Mouse (Mus musculus) urinary bladder, adult 2 months (tissue): Measurements from ENCODE around the gene Trim14. TPM values are rescaled to one million over a fixed set of nuclear protein-coding genes. Genes with fewer than 3 reads are reported as not detected.
"Not testable (repeated sequence)": the region's sequence is repeated elsewhere in the genome, so short reads cannot be mapped to it uniquely, and the experiment has no call there.

Source experiments
- DNase-seq: peaks from one replicate; pipeline ENCODE4 v3.0.0; 2022; ENCODE audit warnings: low spot score
- polyA plus RNA-seq: library from polyadenylated mRNA; depleted of rRNA; stranded (reverse); fragments of >200 nt; gene quantifications from 2 replicates; pipeline ENCODE4 v1.2.3, GENCODE M21; 2012; rRNA removed

Gene Trim14
- 5.0 and 5.7 TPM in 2 replicates for polyA plus RNA-seq

DNA sequence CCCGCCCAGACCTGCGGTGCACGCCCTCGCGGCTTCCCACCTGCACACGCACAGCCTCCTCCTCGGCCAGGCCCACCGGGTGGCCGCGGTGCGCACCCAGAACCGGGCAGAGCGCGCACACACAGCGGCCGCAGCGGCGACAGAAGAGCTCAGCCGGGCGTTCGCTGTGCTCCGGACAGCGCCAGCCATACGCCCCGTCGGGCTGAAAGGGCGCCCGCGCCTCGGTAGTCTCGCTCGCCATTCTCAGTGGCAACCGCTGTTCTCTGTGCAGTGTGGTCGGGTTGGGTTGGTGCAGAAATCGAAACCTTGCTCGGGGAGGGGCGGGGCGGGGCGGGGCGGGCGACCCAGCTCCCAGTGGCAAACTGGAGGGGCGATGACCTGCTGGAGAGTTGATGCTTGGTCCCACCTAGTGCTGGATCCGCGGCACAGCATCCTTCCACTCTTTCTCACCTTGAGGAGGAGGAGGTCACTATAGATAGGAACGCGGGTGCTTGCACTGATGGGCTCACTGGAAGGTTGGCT lies at the start of gene Trim14:
Gene Trim14, minus strand, starts transcription at position 302 of the 522 bp plus-strand sequence.
- peak; percentile 39 for DNase-seq

- DNase-seq = peak; percentile 13
Measured at GRCm38 (mm10) chr4:46585041-46585810, 49.3 kb upstream of the Trim14 start.

DNA sequence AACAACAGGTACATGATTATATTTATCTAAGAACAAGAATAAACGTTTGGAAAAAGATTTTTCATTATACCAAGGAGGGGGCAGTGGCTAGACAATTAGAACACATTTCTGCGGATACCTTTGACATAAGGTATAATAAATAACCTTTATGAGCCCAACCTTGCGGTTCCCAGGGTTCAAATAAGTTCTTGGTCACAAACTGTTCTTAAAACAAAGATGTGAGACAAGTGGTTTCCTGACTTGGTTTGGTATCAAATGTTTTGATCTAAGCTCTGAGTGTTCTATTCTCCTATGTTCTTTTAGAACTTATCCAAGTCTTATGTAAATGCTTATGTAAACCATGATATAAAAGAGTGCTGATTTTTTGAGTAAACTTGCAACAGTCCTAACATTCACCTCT lies 48.6 kb upstream of the Trim14 start:
- DNase-seq = not testable (repeated sequence)

- DNase-seq = not testable (repeated sequence)
Measured at GRCm38 (mm10) chr4:46584084-46584483, 48.1 kb upstream of the Trim14 start.

GRCm38 (mm10) chr4:46582024-46582423 lies 46.1 kb upstream of the Trim14 start:
- DNase-seq = not testable (repeated sequence)

DNA sequence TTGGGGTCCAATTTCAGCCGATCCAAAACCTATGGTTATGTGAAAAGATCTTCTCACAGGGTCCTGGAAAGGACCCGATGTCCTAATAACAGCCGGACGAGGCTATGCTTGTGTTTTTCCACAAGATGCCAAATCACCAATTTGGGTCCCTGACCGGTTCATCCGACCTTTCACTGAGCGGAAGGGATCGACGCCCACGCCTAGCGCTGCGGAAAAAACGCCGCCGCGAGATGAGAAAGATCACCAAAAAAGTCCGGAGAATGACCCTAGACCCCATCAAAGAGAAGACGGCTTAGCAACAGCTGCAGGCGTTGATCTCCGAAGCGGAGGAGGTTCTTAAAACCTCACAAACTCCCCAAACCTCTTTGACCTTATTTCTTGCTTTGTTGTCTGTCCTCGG lies 45.6 kb upstream of the Trim14 start:
- not testable (repeated sequence) for DNase-seq

GRCm38 (mm10) chr4:46580799-46581243 lies 44.9 kb upstream of the Trim14 start:
- not testable (repeated sequence) for DNase-seq

DNA sequence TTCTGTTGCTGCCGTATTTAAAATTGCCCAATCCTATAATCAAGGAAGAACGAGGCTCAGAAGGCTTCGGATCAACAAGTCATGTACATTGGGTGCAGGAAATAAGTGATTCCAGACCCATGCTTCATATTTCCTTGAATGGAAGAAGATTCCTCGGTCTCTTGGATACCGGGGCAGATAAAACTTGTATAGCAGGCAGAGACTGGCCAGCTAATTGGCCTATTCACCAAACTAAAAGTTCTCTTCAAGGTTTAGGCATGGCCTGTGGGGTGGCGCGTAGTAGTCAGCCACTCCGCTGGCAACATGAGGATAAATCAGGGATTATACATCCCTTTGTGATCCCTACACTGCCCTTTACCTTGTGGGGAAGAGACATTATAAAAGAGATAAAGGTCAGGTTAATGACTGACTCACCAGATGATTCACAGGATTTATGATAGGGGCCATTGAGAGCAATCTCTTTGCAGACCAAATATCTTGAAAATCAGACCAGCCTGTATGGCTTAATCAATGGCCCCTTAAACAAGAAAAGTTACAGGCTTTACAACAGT lies 42.9 kb upstream of the Trim14 start:
- not testable (repeated sequence) for DNase-seq

DNA sequence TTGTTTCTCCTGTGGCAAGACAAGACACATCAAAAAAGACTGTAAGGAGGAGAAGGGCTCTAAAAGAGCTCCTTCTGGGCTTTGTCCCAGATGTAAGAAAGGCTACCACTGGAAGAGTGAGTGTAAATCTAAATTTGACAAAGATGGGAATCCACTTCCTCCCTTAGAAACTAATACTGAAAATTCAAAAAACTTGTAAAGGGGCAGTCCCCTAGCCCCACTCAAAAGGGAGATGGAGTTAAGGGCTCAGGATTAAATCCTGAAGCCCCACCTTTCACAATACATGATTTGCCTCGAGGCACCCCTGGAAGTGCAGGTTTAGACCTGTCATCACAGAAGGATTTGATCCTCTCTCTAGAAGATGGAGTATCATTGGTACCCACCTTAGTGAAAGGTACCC lies 42.3 kb upstream of the Trim14 start:
- DNase-seq = no peak

DNA sequence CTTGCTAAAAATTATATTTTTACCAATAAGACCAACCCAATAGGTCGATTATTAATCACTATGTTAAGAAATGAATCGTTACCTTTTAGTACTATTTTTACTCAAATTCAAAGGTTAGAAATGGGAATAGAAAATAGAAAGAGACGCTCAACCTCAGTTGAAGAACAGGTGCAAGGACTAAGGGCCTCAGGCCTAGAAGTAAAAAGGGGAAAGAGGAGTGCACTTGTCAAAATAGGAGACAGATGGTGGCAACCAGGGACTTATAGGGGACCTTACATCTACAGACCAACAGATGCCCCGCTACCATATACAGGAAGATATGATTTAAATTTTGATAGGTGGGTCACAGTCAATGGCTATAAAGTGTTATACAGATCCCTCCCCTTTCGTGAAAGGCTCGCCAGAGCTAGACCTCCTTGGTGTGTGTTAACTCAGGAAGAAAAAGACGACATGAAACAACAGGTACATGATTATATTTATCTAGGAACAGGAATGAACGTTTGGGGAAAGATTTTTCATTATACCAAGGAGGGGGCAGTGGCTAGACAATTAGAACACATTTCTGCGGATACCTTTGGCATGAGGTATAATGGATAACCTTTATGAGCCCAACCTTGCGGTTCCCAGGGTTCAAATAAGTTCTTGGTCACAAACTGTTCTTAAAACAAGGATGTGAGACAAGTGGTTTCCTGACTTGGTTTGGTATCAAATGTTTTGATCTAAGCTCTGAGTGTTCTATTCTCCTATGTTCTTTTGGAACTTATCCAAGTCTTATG lies 39.8 kb upstream of the Trim14 start:
- not testable (repeated sequence) for DNase-seq

DNA sequence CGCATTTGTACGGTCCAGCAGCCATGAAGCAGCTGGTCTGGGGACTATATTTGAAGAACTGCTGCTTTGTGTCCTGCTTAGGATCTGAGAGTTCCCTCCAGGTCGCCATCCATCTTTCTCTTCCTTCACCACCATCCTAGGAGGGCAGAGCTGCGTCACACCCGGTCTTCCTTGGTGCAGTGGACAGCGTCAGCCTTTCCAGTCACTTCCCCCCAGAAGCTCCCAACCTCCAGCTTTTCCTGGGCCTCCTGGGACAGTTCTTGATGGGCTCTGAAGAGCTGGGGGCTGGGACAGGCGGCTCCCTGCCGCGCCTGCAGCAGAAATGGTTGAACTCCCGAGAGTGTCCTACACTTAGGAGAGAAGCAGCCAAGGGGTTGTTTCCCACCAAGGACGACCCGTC lies 38.9 kb upstream of the Trim14 start:
- peak; percentile 11 for DNase-seq

- DNase-seq = peak; percentile 13
Measured at GRCm38 (mm10) chr4:46574024-46574753, 38.2 kb upstream of the Trim14 start.

DNA sequence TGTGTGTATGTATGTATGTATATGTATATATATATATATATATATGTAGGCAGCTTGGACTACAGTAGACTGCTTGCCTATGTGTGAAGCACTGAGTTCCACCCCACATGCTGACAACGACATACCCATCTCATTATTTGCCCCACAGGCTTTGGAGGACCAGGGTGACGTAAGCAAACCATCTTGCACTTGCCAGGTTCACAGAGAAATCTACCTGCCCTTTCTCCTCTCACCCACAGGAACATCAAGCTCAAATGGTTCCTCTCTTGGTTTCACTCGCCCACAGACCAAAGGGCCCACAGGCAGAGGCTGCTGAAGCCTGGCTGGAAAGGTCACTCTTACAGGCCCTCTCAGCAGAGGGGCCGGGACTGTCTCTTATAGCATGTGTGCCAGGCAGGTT lies 36.7 kb upstream of the Trim14 start:
- DNase-seq = peak; percentile 16

DNA sequence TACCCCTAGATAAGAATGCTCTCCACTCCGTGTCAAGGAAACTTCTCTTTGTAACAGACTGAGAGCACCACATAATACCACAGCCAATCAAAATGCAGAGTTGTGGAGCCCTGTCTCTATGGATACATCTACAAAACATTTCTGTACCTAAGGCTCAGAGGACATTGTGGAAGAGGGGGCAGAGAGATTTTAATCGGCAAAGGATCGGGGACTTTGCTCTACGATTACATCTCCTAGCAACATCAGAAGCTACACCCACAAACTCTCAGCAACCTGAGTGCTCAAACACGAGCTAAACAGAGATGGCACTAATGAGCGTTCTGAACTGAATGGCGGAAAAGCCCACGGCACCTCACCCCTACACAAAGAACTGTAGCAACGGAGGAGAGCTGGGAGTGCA lies 35.8 kb upstream of the Trim14 start:
- no peak for DNase-seq

DNA sequence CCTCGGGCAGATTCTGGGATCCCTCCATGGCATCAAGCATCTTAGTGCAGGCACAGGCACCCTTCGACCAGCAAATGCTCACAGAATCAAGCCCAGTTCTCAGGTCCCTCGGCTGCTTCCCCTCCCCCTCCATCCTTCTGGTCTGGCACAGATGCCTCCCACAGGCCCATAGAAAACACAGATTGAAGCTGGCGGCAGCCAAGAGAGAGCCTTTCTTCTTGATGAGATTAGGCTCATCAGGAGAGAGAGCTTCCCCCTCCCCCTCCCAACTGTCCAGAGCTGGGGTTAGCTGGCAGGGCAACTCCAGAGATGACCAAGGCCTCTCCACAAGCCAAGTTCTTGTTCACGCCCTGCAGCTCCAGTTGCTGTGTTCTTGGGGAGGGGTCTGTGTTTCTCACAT lies 33.7 kb upstream of the Trim14 start:
- peak; percentile 16 for DNase-seq

- DNase-seq = no peak
Measured at GRCm38 (mm10) chr4:46568169-46568568, 32.2 kb upstream of the Trim14 start.

DNA sequence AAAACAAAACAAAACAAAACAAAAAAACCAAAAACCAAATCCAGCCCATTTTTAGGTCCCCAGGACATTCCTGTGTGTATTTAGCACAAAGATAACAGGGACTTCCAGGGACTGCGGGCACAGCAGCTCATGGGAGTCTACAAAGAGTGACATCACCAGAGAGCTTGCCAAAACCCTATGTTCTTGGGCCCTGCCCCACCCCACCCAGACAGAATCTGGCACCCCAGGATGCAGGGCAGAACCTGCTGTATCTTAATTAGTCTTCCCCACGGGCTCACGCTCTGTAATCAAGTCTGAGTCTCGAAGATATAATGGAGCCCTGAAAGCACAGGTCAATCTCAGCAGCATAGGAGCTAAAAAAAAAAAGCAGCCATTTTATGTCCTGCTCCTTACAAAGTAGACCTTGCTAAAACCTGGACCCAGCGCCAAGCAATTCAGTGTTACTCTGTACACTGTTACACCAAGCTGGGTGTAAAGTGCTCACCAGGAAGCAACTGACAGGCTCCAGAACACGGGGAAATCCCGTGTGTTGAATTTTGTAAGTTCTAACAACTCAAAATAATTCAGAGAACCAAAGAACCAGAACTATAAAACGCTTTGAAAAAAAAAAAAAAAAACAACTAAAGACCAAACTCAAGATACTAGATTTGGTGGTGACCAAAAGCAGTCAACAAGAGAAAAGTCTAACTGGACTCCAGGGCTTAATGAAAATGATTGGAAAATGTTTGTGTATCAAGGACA lies 31.2 kb upstream of the Trim14 start:
- DNase-seq = peak; percentile 8

- DNase-seq = peak; percentile 17
Measured at GRCm38 (mm10) chr4:46565393-46565955, 29.5 kb upstream of the Trim14 start.

- no peak for DNase-seq
Measured at GRCm38 (mm10) chr4:46564247-46564646, 28.3 kb upstream of the Trim14 start.

- DNase-seq = peak; percentile 53
Measured at GRCm38 (mm10) chr4:46563847-46564246, 27.9 kb upstream of the Trim14 start.

GRCm38 (mm10) chr4:46562841-46563240 lies 26.9 kb upstream of the Trim14 start:
- DNase-seq = peak; percentile 11
